Mouse (Mus musculus) kidney, postnatal 36 days (tissue): ENCODE data around the gene Klhdc3.
A peak's percentile ranks its signal among the peaks of the same experiment; 100 is the strongest.

Experiments used
- DNase-seq, 2 experiments: peaks; one replicate each; pipeline ENCODE4 v3.0.0; 2021 to 2022; ENCODE audit warnings: mixed read lengths in 2 of 2

Klhdc3 gene

DNA sequence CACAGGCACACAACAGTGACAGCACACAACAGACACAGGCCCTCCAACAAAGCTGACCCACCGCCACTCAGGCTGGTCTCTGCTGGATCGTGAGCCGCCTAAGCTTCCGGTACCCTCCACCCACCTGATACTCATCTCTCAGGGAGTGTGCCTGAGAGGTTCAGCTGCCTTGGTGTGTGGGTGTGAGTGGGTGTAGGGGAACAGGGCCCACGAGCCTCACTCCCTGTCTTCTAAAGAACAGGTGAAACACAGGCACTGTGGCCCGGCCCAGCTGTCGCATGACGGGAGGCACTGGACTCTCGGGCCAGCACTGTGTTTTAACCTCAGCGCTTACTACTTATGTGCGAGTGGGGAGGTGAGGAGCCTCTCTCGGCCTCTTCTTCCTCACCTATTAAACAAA is 21.4 kb upstream of the Klhdc3 start:
- no peak for DNase-seq

- DNase-seq: no peak
Measured at GRCm38 (mm10) chr17:46701489-46701888, 20.8 kb upstream of the Klhdc3 start.

DNA sequence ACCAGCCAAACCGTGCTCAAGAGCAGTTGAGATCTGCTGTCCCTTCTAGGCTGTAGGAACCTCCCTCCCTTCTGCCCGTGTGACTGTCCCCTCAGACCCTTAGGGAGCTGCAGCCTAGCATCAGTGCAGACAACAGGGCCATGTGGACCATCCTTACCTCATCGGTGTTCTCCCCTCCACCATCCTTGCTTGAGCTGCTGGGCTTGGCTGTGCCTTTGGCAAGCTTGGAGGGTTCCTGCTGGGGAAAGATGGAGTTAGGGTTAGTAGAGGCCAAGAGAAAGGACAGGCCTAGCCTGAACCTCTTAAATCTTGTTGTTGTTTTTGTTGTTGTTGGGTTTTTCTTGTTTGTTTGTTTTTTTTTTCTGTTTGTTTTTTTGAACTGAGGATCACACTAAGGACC is 19.2 kb upstream of the Klhdc3 start:
- no peak for DNase-seq

GRCm38 (mm10) chr17:46699245-46699644 is 18.5 kb upstream of the Klhdc3 start:
- DNase-seq: no peak

- DNase-seq: no peak
Measured at GRCm38 (mm10) chr17:46698515-46698914, 17.8 kb upstream of the Klhdc3 start.

DNA sequence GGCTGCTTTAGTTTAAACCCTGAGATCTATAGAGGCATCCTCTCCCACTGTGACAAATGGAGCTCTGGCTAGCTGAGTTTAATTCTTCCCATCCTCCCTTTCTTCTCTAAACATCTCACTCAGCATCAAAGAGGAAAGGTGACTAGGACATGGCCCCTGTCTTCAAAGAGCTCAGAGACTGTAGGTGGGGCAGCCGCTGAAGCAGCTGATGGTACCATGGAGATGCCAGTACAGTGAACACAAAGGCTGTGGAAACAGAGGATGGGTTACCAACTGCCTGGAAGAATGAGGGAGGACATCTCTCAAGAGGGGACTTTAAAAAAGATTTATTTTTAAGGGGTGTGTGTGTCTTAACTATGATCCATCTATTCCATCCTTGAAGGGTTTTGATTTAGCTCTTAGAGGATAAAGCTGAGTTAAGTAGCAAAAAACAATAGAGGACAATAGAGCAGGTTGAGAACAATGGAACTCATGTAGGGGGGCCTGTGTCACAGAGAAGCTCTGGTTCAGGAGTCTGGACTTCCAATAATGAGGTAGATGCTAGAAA is 13.9 kb upstream of the Klhdc3 start:
- DNase-seq: no peak

- no peak for DNase-seq
Measured at GRCm38 (mm10) chr17:46691390-46691789, 10.7 kb upstream of the Klhdc3 start.

GRCm38 (mm10) chr17:46690665-46691064 is 10.0 kb upstream of the Klhdc3 start:
- DNase-seq: no peak

- DNase-seq: no peak
Measured at GRCm38 (mm10) chr17:46685913-46686312, 5.2 kb upstream of the Klhdc3 start.

DNA sequence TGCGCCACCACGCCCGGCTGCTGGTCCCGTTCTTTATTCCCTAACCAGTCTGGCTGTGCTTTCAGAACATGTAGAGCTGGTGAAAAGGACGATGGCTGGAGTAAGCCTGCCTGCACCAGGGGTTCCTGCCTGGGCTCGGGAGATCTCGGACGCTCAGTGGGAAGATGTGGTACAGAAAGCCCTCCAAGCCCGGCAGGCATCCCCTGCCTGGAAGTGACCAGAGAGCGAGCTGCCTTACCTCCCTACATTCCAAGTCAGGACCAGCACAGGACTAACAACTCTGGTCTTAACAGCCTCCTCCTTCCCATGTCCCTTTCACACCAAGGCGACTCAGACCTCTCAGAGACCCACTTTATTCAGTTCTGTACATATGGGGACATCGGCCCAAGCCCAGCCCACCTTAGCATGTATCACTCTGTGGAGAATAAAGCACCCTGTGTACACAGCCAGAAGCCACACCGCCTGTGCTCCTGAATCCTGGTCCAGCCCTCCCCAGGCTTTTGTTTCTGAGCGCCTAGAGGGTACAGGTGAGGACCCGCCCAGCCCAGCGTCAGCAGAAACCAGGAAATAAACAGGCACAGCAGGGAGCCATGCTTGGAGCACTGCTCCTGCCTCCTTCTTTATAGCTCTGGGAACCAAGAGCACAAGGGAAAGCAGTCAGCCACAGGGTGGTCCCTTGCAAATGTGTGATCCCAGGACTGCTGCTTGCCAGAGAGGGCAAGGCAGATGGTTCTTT is 2.1 kb upstream of the Klhdc3 start:
- DNase-seq: no peak

GRCm38 (mm10) chr17:46681466-46682118 is 878 bp upstream of the Klhdc3 start:
- DNase-seq: no peak

GRCm38 (mm10) chr17:46679843-46680759 is 613 bp downstream of the Klhdc3 start:
- peak; percentile 45 to 75 for DNase-seq

- no peak for DNase-seq
Measured at GRCm38 (mm10) chr17:46678911-46679310, 1.8 kb downstream of the Klhdc3 start.

DNA sequence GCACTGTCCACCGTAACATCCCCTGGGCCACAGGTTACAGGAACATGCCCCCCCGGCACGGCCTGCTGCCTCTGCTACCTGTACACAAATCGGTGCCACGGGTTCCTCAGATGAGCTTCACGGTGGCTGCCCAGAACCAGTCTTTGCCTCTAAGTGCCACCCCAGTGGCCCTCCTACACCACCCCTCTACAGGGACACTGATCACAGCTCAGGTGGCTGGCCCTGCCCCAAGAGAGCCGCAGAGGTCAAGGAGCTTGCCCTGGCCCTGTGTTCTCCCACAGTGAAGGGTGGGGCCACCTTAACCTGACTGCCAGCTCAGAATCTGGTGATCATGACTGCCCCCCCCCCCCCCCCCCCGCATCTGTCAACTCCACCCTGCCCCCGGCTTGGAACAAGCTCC is 2.3 kb downstream of the Klhdc3 start, which contains the start of gene Mea1:
Gene Mea1 (plus strand): TSS at position 378 of the 400 bp plus-strand sequence.
- peak; percentile 47 to 53 for DNase-seq

GRCm38 (mm10) chr17:46674530-46675283 is 6.0 kb downstream of the Klhdc3 start:
- DNase-seq: peak; percentile 14 to 44

GRCm38 (mm10) chr17:46673850-46674529 is 6.7 kb downstream of the Klhdc3 start, which contains the start of gene Rrp36:
TSS of gene Rrp36 (minus strand) at chr17:46674352.
- peak; percentile 95 to 96 for DNase-seq

DNA sequence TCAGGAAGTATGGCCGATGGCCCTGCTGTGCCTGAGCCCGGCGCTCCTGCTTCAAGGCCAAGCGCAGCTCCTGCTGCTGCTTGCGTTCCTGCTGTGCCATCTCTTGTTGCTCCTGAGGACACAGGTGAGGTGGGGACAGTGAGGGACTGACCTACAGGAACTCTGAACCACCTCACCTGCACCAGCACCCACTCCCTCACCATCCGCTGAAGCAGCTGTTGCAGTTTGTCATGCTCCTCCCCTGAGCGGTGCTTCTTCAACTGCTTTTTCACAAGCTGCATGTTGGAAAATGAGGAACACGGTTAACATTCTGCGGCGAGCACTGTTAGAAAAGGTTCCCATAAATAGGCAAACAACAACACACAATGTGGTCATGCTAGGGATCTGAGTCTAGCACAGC is 10.8 kb downstream of the Klhdc3 start:
- DNase-seq: no peak

- DNase-seq: no peak
Measured at GRCm38 (mm10) chr17:46667712-46668111, 13.0 kb downstream of the Klhdc3 start.

- peak; percentile 34 to 57 for DNase-seq
Measured at GRCm38 (mm10) chr17:46662730-46663129, 18.0 kb downstream of the Klhdc3 start.

DNA sequence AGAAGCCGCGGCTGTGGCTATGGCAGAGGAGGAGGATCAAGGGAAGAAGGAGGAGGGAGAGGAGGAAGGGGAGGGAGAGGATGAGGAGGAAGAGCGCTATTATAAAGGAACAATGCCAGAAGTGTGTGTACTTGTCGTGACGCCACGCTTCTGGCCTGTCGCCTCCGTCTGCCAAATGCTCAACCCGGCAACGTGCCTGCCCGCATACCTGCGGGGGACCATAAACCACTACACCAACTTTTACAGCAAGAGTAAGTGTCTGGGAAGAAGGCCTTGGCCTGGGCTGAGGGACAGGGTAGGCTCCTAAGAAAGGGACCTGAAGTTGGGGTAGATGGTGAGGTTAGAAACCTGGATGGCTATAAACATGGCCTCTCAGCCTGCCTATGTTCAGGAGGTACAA is 18.7 kb downstream of the Klhdc3 start:
- DNase-seq: no peak

DNA sequence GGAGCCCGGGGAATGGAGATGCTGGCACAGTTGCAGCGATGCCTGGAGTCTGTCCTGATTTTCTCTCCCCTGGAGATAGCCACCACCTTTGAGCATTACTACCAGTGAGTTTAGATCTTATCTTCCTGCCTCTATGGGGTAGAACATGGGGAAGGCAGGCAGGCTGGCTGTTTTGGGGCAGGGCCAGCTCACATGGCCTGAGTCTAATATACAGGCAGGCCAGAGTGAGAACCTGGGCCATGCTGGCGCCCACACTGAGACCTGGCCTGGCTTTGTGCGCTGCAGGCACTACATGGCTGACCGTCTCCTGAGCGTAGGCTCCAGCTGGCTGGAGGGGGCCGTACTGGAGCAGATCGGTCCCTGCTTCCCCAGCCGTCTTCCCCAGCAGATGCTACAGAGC is 19.4 kb downstream of the Klhdc3 start:
- no peak for DNase-seq

DNA sequence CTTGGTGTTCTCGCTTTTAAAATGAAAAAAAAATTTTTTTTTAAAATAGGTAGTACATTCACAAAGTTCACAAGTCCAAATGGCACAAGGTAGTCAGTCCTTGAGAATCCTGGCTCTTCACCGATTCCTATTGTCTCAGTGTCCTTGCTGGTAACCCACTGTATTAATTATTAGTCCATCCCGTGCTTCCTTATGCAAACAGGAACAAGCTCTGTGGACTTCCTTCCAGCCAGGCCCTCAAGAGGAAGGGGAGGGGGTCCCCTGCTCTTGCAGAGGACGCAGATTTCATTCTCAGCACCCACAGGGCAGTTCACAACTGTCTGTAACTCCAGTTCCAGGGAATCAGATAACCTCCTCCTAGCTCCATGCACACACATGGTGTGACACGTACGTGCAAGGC is 24.7 kb downstream of the Klhdc3 start:
- DNase-seq: no peak
